Mouse (Mus musculus): ENCODE data around the gene Pnpla5. TPM values are rescaled to one million over a fixed set of nuclear protein-coding genes. Genes with fewer than 3 reads are reported as not detected.
A peak's percentile ranks its signal among the peaks of the same experiment; 100 is the strongest.
"Not testable (repeated sequence)": the region's sequence is repeated elsewhere in the genome, so short reads cannot be mapped to it uniquely, and the experiment has no call there.

Gene Pnpla5
- total RNA-seq, 2 experiments from 2014 or later = not detected

DNA sequence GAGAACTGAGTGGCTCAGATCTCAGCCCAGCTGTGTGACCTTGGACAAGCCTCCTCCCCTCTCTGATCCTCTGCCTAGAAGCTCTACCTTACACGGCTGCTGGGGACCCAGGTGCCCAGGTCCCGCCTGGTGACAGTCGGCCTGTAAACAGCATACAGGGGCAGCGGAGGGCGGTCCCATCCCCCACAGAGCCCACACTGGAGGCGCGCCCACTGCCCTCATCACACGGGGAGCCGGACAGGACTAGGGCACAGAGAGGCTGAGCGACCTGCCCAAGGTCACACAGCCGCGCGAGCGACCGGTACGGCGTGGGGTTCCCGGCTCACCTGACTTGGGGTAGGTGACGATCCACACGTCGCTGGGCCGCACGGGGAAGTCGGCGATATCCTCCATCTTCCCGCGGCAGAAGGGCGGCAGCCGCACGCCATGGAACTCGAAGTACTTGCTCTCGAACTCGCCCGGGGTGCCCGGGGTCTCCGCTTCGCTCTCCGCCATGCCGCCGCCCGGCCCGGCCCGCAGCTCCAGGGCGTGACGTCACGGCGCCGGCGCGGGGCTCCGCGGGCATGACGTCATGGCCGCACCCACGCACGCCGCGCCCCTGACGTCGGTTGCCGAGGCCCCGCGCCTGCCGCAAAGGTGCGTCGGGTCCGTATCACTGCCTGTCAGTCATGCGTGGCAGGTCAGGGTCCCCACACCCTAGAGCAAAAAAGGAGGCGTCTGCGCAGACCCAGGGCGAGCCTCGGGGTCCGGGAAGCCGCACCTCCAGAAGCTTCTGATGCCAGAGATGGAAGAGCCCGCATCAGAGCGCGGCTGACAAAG, 17.7 kb downstream of the Pnpla5 start, which contains the start of gene Sult4a1:
Sult4a1 (minus strand) TSS at position 650 of the 819 bp plus-strand sequence.
- TF ChIP-seq CTCF (conservative IDR thresholded peaks at IDR 0.05) = no peak
- DNase-seq (ENCODE audit: low spot score in 2 of 2) = peak; percentile 29 to 70
- Histone ChIP-seq H3K4me3 (peak within 1 kb of the TSS; percentile 85), H3K27ac (peak within 1 kb of the TSS; percentile 95)

DNA sequence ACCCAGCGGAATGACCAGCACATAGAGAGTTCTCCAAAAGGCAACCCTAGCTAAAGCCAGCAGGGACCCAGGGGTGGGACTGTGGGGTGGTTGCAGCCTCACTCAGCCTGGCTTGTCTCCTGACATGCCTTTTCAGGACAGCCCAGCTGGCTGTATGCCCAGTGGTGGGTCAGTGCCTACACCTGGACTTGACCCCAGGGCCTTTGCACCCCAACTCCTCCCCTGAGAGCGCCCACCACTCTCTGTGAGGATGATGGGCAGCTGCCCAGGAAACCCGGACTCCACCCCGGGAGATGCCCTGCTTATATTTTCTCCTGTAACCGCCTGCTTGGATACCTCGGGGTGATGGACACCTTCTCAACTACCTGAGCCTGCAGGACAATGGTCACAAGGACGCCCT, 18.3 kb downstream of the Pnpla5 start:
- TF ChIP-seq CTCF (conservative IDR thresholded peaks at IDR 0.05) = no peak
- H3K27ac ChIP-seq = peak overlapping the region; percentile 95; the same call in 1 of the 2 replicates
- no peak for DNase-seq (ENCODE audit: low spot score in 2 of 2)

DNA sequence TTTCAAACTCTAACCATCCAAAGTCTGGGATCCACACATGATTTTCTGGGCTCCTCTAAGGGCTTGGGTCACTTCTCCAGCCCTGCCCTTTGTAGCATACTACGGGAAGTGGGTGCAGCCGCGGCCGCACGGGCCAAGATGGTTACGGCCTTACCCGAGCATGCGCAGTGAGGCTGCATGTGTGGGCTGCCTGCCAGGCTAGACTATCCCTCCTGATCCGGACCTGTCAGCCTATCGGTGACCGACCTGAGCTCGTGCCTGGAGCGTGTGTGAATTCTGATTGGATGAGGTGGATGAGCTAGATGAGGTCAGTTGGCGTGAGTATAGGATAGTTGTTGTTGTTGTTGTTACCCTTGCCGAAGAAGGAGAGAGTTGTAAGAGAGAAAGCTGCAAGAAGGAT, 25.4 kb downstream of the Pnpla5 start:
- DNase-seq (ENCODE audit: low spot score in 2 of 2); H3K27ac ChIP-seq; H3K4me3 ChIP-seq: not testable (repeated sequence)

More for the DNA sequence above, 18.3 kb downstream of the Pnpla5 start:
- H3K4me3 ChIP-seq = peak overlapping the region; percentile 85

DNA sequence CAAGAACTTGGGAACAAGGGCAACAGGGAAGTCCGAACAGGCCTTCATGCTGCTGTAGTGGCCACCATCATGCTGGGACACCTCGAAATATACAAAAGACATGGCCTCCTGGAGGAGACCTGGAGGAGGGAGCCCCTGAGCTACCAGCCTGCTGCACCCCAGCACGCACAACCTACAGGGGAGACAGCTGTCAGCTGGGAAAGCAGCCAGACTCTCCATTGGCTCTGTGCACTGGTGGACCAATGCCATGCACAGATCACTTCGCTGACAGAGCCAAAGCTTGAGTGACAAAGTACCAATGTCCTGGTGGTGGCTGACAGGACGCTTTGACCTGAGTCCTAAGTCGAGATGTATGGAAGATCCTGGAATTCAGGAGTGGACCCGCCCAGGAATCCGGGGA, 26.9 kb downstream of the Pnpla5 start:
- Histone ChIP-seq H3K4me3 (no peak overlapping the region), H3K27ac (no peak overlapping the region; the same call in 1 of the 2 replicates)
- no peak for TF ChIP-seq CTCF (conservative IDR thresholded peaks at IDR 0.05)
- no peak for DNase-seq (ENCODE audit: low spot score in 2 of 2)

DNA sequence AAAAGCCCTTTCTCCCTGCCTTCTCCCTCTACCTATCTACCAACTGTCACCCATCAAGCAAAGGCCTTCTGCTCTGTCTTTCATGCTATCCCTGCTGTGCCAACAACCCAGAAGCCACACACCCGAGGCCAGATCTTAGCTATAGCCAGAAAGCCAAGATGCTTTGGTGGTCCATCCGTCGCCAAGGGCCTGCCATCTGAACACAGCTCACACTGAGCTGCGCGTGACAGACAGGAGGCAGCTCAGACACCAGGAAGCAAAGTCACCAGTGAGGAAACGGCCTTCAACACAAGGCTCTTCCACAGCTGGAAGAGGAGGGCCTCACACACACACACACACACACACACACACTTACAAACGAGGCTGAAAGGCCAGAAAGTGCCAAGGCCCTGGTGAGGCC, 28.1 kb downstream of the Pnpla5 start:
- H3K27ac ChIP-seq = no peak overlapping the region; the same call in 1 of the 2 replicates

DNA sequence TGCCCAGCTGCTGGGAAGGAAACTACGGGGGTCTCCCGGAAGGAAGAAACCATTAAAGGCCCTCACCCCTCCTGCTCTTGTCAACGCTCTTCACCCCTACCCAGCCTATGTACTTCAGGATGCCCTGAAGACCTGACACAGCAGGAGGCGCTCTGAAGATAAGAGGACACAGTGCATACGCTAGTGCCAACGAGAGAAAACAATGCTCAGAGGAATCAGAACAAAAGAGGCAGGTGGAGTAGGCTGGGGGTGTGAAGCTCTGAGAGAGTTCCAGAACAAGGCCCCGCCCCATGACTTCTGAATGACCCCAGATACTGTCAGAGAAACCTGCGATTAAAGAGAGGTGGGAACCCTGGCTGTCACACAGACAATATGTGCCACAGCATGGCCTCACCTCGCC, 36.2 kb downstream of the Pnpla5 start:
- H3K4me3 ChIP-seq = no peak overlapping the region
- H3K27ac ChIP-seq = no peak overlapping the region
- TF ChIP-seq CTCF (conservative IDR thresholded peaks at IDR 0.05) = no peak
- DNase-seq (ENCODE audit: low spot score in 2 of 2) = no peak

More for the DNA sequence above, 28.1 kb downstream of the Pnpla5 start:
- DNase-seq (ENCODE audit: low spot score in 2 of 2) = no peak
- TF ChIP-seq CTCF (conservative IDR thresholded peaks at IDR 0.05) = no peak
- no peak overlapping the region for H3K4me3 ChIP-seq

DNA sequence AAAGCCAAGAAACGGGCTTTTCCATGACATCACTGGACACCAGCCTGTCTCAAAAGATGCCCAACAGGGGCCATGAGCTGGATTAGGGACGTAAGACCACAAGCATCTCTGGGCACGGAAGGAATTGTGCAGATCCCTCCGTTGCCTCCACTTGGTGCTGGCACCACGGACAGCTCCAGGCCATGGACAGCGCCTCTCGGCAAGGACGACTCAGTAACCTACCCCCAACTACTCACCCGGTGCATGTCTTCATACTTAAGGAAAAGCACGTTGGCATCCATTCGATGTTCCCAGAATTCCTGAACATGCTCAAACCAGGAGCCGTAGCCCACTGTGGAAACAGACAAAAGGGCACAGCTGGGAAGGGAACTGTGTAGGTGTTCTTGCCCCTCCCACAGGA, 36.6 kb downstream of the Pnpla5 start:
- Histone ChIP-seq H3K27ac (no peak overlapping the region), H3K4me3 (no peak overlapping the region)
- DNase-seq (ENCODE audit: low spot score in 2 of 2) = no peak
- no peak for TF ChIP-seq CTCF (conservative IDR thresholded peaks at IDR 0.05)

DNA sequence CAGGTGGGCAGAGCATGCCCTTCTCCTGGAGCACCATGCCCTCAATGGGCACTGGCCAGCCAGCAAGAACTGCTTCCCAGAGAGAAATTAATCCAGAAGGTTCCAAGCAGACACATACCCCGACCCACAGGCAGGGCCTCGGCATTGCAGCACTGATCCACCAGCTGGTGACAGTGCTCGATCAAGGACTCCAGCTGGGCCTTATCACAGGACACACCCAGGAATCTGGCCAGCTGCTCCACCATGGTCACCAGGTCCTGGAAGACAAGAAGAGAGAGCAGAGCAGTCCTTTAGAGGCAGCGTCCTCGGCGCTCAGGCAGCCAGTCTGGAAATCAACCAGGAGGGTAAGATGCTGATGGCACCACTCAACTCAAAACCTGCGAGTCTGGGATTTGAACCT, 42.9 kb downstream of the Pnpla5 start:
- DNase-seq (ENCODE audit: low spot score in 2 of 2) = no peak
- no peak for TF ChIP-seq CTCF (conservative IDR thresholded peaks at IDR 0.05)
- Histone ChIP-seq H3K4me3 (no peak overlapping the region), H3K27ac (no peak overlapping the region)

DNA sequence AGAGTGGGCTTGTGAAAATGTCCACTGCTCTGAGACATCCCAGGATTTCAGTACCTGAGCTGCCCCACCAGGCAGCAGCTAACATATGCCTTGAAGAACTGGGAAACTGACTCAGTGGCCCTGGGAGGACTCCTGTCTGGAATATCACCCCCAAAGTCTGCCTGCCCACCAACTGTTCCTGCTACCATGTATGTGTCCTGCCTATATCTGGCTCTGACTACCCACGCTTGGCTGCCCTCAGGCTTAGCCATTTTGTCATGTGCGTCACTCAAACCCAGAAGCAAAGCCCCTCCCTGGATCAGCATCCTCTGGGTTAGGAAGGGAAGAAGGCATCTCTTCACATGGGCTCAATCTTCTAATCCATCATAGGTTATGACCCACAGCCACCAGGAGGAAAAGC, 43.5 kb downstream of the Pnpla5 start:
- H3K27ac ChIP-seq = peak overlapping the region; percentile 48; the same call in 1 of the 2 replicates
- TF ChIP-seq CTCF (conservative IDR thresholded peaks at IDR 0.05) = no peak
- DNase-seq (ENCODE audit: low spot score in 2 of 2) = no peak
- no peak overlapping the region for H3K4me3 ChIP-seq

DNA sequence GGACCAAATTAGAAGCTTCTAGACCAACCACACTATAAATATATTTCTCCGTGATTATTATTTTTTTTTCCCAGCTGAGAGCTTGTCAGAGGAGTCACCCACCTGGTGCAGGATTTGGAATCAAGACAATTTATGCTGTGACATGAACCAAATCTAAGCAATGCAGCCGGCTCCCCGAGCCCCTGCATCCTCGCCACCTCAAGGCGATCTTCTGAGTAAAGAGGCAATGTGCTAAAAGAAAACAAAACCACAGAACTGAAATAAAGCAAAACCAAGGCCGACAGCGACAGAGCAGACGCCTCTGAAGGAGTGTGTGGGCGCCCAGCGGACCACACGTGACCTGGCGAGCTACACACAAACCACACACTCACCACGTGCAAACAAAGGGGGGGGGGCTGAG, 44.3 kb downstream of the Pnpla5 start:
- Histone ChIP-seq H3K27ac (peak overlapping the region; percentile 1; the same call in 1 of the 2 replicates), H3K4me3 (no peak overlapping the region)
- DNase-seq (ENCODE audit: low spot score in 2 of 2) = no peak
- TF ChIP-seq CTCF (conservative IDR thresholded peaks at IDR 0.05) = no peak

DNA sequence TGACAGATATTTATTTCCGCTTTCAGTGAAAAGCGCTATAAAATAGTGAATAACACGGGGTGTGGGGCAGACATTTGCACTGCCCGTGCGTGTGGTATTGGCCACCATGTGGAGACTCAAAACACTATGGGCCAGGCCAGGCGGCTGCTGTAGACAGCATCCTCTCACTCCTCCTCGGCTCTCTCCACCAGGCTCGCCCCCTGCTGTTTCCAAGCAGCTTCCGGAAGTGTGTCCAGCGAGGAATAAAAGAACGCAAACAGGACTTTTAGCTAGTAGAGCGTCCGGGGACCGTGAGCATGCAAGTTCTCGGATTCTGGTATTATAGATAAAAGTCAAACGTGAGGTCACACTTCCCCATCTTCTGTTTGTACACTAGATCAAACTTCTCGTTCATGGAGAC, 45.8 kb downstream of the Pnpla5 start:
- TF ChIP-seq CTCF (conservative IDR thresholded peaks at IDR 0.05) = peak; percentile 18; the same call in 1 of the 2 replicates
- DNase-seq (ENCODE audit: low spot score in 2 of 2) = no peak
- H3K4me3 ChIP-seq = no peak overlapping the region
- H3K27ac ChIP-seq = no peak overlapping the region

DNA sequence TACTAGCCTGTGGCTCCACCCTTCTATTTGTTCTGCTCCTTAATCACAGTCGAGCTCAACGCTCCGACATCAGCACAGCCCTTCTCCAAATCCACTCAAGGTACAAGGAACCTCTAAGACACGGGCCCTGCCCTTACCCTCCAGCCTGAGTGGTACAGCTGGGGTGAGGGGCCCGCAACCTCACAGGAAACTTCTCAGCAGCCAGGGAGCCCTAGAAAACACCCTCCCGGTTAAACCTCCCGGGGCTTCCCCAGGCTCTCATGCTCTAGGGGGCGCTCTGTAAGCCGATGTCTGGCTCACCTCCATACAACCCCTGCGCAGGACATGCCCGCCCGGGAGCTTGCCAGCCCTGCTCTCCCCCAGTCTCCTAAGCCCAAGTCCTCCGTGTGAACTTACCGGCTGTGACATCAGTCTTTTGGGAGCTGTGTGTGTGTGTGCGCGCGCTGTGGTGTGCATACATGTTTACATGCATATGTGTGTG, 48.2 kb downstream of the Pnpla5 start:
- Histone ChIP-seq H3K27ac (no peak overlapping the region), H3K4me3 (no peak overlapping the region)
- peak; percentile 65 for TF ChIP-seq CTCF (conservative IDR thresholded peaks at IDR 0.05)
- peak in 1 of 2 experiments; percentile 48 for DNase-seq (ENCODE audit: low spot score in 2 of 2)

DNA sequence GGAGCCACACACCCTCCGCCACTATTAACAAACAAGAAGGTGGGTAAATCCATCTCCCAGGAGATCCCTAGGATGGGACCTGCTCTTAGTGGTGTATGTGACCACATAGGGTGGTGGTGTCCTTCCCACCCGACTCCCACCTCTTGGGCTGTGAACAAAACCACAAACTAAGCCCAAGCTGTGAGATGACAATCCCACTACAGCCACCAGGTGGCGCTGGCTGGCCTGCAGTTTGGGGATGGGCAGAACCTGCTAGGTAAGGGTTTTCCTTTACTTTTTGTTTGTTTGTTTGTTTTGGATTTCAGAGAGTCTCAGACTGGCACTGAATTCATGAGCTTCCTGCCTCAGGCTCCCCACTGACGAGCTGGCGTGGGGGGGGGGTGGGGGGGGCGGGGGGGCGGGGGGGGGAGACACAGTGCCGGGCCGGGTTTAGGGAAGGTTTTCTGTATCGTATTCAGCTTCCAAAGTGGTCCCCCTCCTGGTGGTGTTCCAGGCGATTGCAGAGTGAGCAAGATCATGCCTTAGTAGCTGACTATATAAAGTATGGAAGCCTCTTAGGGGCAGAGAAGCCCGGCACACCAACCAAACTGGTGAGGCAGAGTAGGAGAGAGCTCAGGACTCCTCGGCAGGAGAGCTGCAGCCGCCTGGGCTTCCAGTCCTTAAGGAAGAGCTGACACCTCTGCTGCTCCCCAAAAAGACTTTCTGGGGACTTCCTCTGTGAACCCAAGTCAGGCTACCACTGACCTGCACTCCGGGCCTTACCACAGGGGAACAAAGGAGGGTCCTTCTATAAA, 48.9 kb downstream of the Pnpla5 start:
- TF ChIP-seq CTCF (conservative IDR thresholded peaks at IDR 0.05) = peak; percentile 87
- Histone ChIP-seq H3K4me3 (no peak overlapping the region), H3K27ac (no peak overlapping the region)
- DNase-seq (ENCODE audit: low spot score in 2 of 2) = peak in 1 of 2 experiments; percentile 83

Data from layer of hippocampus, adult 2 months (tissue).